10 mouse cellular contexts compared by ENCODE assay signal in the genomic region with DNA sequence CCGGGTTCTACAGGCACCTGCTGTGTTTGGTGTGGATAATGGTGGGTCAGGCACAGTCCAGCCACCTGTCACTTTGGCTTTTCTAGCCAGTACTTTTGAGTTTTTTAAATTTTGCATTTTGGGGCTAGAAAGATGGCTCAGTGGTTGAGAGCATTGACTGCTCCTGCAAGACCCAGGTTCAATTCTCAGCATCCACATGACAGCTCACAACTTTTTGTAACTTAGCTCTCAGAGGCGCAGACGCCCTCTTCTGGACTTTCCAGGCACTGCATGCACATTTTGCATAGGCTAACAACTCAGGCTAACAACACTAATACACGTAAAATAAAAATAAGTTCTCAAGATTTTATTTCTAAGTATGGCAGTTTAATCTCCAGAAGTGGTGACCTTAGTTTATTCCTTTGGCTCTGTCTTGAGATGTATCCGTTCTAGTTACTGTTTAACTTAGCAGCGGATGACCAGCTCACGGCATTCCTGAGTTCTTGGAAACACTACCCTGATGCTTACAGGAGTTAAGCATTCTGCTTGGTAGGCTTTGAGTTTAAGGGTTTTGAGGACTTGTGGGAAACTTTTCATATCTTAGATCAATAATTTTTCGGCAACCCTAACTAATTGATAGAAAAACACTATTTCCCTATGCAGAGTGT. TPM values are rescaled to one million over a fixed set of nuclear protein-coding genes. Genes with fewer than 3 reads are reported as not detected.
DNase-seq lines count a peak whose midpoint lies in the region; TF ChIP-seq lines count a peak whose summit lies in the region.
"Had no signal": no experiment of that assay in that cellular context is flagged by ENCODE, and none has a peak within 500 bp of the region (broad histone marks: within the 10 kb centered on the region; RNA-seq: fewer than 3 reads in every experiment).

No protein-coding gene starts in this region.

- no peak overlapping the region for H3K4me3 ChIP-seq in lung, adult 2 months (replicated peaks; ENCODE audit: extremely low read depth, low read depth, low read length)
- H3K4me3 ChIP-seq: embryonic facial prominence, embryonic 13.5 days; intestine, embryonic 15.5 days had no signal

- no peak; the same call in 1 of the 2 replicates for TF ChIP-seq CTCF in lung, adult 2 months (IDR thresholded peaks at IDR 0.05; ENCODE audit: insufficient read depth, low read length)

- TF ChIP-seq POLR2A in lung, adult 2 months (IDR thresholded peaks at IDR 0.05; ENCODE audit: borderline replicate concordance, extremely low read depth, low read depth, low read length): no peak

- H3K4me1 ChIP-seq in lung, adult 2 months (ENCODE audit: control insufficient read depth, insufficient read depth, low read length): no peaks in the 10 kb centered on the region
- H3K4me1 ChIP-seq: embryonic facial prominence, embryonic 13.5 days; intestine, embryonic 15.5 days had no signal

- WGBS in lung, adult 2 months: 88% methylated on average over 8 of the region's 8 CpGs

- DNase-seq in heart, adult 11 months: peak; percentile 66
- DNase-seq in heart, adult 18-20 months: no peak
- DNase-seq in lung, postnatal 36 days: peak; percentile 7
- no peak for DNase-seq in lung, adult 2 months
- peak; percentile 33 for DNase-seq in WW6 (ENCODE audit: low read depth, low spot score)
- peak; percentile 13 to 41 for DNase-seq in natural killer cell, adult 2 months (ENCODE audit: low spot score in 2 of 2)
- no peak for DNase-seq in T-cell, adult 2 months (ENCODE audit: low spot score)
- no peak for DNase-seq in urinary bladder, postnatal 14 days (ENCODE audit: low spot score)

RNA-seq across cellular contexts. Expression of gene Nol10, which starts 23.5 kb away (rescaled TPM):
- total RNA-seq in heart, adult 18-20 months (2021): 1 to 10 TPM; 7.5 to 7.6 TPM
- 2.5 and 3.7 TPM in 2 replicates for polyA plus RNA-seq in lung, adult 2 months (2012; rRNA removed)

RNA-seq across cellular contexts. Expression of gene Atp6v1c2, which starts 42.6 kb away (rescaled TPM):
- under 1 TPM in 1 of 2 experiments, not detected in 1; 0.85 TPM for total RNA-seq in heart, adult 18-20 months (2021)
- 42.8 and 55.3 TPM in 2 replicates for polyA plus RNA-seq in lung, adult 2 months (2012; rRNA removed)

Comparison
In these comparisons a context has a peak if more than half of its experiments do, and no peak if none do; other contexts are left out.
1. DNase-seq: peak in heart, adult 11 months (single experiment), lung, postnatal 36 days (single experiment), WW6 (single experiment) and natural killer cell, adult 2 months (2 of 2); none in heart, adult 18-20 months (0 of 2), lung, adult 2 months (single experiment), T-cell, adult 2 months (single experiment) and urinary bladder, postnatal 14 days (single experiment).